Mouse (Mus musculus) stomach, postnatal 0 days (tissue): Measurements from ENCODE around the gene Zfp334. TPM values are rescaled to one million over a fixed set of nuclear protein-coding genes. Genes with fewer than 3 reads are reported as not detected.

Experiments used
- ATAC-seq: fragments of 200-750 bp; cut with Nextera tagmentation; 2 replicates; pipeline ENCODE4 v1.8.0; 2017; ENCODE audit not compliant: low FRiP score, low TSS enrichment
- DNase-seq: peaks from one replicate; pipeline ENCODE4 v3.0.0-alpha.2; 2016; ENCODE audit warnings: low spot score
- H3K27ac ChIP-seq: fragments of 300-500 bp; sonication (generic); replicated peaks from 2 replicates; pipeline ENCODE4 v1.5.1; 2014; ENCODE audit warnings: mild to moderate bottlenecking, control low read depth
- H3K27me3 ChIP-seq: fragments of 300-500 bp; sonication (generic); 2 replicates; pipeline ENCODE4 v1.6.1; 2014; ENCODE audit warnings: low read length; ENCODE audit not compliant: control insufficient read depth, insufficient read depth
- H3K36me3 ChIP-seq: fragments of 300-500 bp; sonication (generic); 2 replicates; pipeline ENCODE4 v1.6.1; 2014; ENCODE audit warnings: low read length, mixed read lengths; ENCODE audit not compliant: control insufficient read depth, insufficient read depth
- H3K4me1 ChIP-seq: fragments of 300-500 bp; sonication (generic); replicated peaks from 2 replicates; pipeline ENCODE4 v1.6.1; 2014; ENCODE audit warnings: antibody characterized with exemption; ENCODE audit not compliant: control insufficient read depth, insufficient read depth
- H3K4me2 ChIP-seq: fragments of 300-500 bp; sonication (generic); replicated peaks from 2 replicates; pipeline ENCODE4 v1.6.1; 2014; ENCODE audit warnings: low read depth, mild to moderate bottlenecking, control low read depth, moderate library complexity
- H3K4me3 ChIP-seq: fragments of 300-500 bp; sonication (generic); 2 replicates; pipeline ENCODE4 v1.5.1; 2014; ENCODE audit warnings: low read depth, low read length, control low read depth
- H3K9ac ChIP-seq: fragments of 300-500 bp; sonication (generic); 2 replicates; pipeline ENCODE4 v1.6.1; 2014; ENCODE audit warnings: mild to moderate bottlenecking, low read length, control low read depth, mixed read lengths
- H3K9me3 ChIP-seq: fragments of 300-500 bp; sonication (generic); 2 replicates; pipeline ENCODE4 v1.6.1; 2016; ENCODE audit warnings: low read length; ENCODE audit not compliant: control insufficient read depth
- CTCF ChIP-seq: IDR thresholded peaks from 2 replicates; pipeline ENCODE4 v1.5.1; 2016; ENCODE audit warnings: antibody characterized with exemption, low read depth, mild to moderate bottlenecking, moderate library complexity
- EP300 ChIP-seq: optimal IDR thresholded peaks from 2 replicates; pipeline ENCODE3; 2016; ENCODE audit warnings: antibody characterized with exemption
- WGBS: fragments of 180-500 bp; shearing (Covaris S2); extraction: QIAGEN DNeasy Blood & Tissue Kit; methylation state at CpG from one replicate; pipeline ENCODE4 v1.1.7; 2014; 5-methylcytosine and 5-hydroxymethylcytosine counted together
- polyA plus RNA-seq: library from polyadenylated mRNA; unstranded; fragments of >200 nt; fragmentation: Nextera tagmentation; extraction: Ambion mirVana; gene quantifications from 2 replicates; pipeline ENCODE4 v1.2.1, GENCODE M21; 2015

Gene Zfp334
- polyA plus RNA-seq, 1 experiment from 2014 or later = 1.2 TPM

- ATAC-seq (no peak), DNase-seq (peak; percentile 26)
- 25% methylated on average over 9 of the region's 9 CpGs for WGBS
- Histone ChIP-seq H3K9me3 (no peaks in the 10 kb centered on the region), H3K27ac (no peak overlapping the region), H3K4me2 (no peak overlapping the region), H3K4me3 (no peak overlapping the region), H3K4me1 (no peaks in the 10 kb centered on the region), H3K36me3 (no peaks in the 10 kb centered on the region), H3K9ac (no peak overlapping the region), H3K27me3 (no peaks in the 10 kb centered on the region)
- TF ChIP-seq EP300 (no peak), CTCF (no peak)
These were observed 16.9 kb upstream of the Zfp334 start for GRCm38 (mm10) chr2:165404951-165405350.

DNA sequence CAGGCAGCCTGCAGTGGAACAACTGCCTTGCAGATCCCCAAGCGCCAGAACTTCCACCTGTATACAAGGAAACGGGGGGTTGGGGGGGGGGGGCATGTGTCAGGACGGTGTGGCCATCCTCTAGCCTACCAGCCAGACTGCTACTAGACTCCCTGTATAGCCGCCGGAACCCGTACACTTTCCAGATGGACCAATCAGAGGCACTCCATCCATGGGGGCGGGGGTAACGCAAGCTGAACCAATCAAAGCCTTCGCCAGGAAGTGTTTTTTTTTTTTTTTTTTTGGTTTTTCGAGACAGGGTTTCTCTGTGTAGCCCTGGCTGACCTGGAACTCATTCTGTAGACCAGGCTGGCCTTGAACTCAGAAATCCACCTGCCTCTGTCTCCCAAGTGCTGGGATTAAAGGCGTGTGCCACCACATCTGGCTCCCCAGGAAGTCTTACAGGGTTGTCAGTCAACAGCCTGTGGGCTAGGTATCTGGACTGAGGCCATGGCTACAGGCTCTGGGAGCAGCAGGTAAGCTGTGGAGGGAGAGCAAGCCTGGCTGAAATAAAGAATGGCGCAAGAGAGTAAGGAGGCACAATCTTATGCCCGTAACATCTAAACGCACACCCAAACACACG lies 10.2 kb upstream of the Zfp334 start:
- Histone ChIP-seq H3K9me3 (no peaks in the 10 kb centered on the region), H3K4me3 (no peak overlapping the region), H3K27me3 (no peaks in the 10 kb centered on the region), H3K27ac (no peak overlapping the region), H3K4me1 (no peaks in the 10 kb centered on the region), H3K36me3 (no peaks in the 10 kb centered on the region), H3K9ac (no peak overlapping the region), H3K4me2 (no peak overlapping the region)
- DNase-seq (no peak), ATAC-seq (no peak)
- WGBS = 72% methylated on average over 15 of the region's 15 CpGs
- TF ChIP-seq EP300 = no peak
- no peak for TF ChIP-seq CTCF

DNA sequence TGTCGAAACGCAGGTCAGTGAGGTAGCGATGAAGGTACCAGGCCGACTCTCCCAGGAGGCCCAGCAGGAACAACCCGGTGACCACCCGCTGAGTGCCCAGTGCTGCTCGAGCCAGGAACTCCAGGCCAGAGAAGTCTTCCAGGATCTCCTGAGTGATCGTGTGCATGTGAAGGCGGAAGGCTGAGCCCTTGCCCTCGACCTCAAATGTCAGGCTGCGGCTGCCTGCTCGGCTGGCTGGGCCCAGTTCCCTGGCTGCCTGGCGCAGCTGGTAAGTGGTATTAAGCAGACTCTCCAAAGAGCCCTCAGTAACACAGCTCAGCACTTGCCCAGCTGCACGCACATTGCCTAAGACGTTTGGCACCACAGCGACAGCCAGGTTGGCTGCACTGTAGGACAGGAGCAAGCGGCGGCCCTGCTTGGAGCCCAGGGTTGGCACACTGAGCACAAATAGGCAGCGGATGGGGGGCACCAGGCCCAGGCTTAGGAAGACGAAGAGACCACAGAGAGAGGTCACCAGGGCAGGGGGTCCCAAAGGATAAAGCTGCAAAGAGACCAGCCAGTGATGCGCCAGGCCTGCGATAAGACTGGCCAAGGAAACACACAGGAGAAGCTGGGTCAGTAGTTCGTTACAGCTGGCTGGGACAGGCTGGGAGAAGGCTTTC lies 9.6 kb upstream of the Zfp334 start:
- DNase-seq (no peak), ATAC-seq (no peak)
- 71% methylated on average over 23 of the region's 23 CpGs for WGBS
- no peak overlapping the region for H3K27ac ChIP-seq
- no peaks in the 10 kb centered on the region for H3K9me3 ChIP-seq
- no peaks in the 10 kb centered on the region for H3K27me3 ChIP-seq
- no peak overlapping the region for H3K9ac ChIP-seq
- no peak overlapping the region for H3K4me3 ChIP-seq
- no peaks in the 10 kb centered on the region for H3K36me3 ChIP-seq
- H3K4me2 ChIP-seq = no peak overlapping the region
- H3K4me1 ChIP-seq = no peaks in the 10 kb centered on the region
- TF ChIP-seq CTCF (no peak), EP300 (no peak)

GRCm38 (mm10) chr2:165396831-165397501 lies 8.9 kb upstream of the Zfp334 start:
- H3K27me3 ChIP-seq = no peaks in the 10 kb centered on the region
- DNase-seq = no peak
- no peak overlapping the region for H3K27ac ChIP-seq
- WGBS = 46% methylated on average over 20 of the region's 20 CpGs
- H3K9ac ChIP-seq = no peak overlapping the region
- ATAC-seq = no peak
- no peaks in the 10 kb centered on the region for H3K4me1 ChIP-seq
- H3K4me3 ChIP-seq = no peak overlapping the region
- no peak overlapping the region for H3K4me2 ChIP-seq
- TF ChIP-seq CTCF (no peak), EP300 (no peak)
- H3K9me3 ChIP-seq = no peaks in the 10 kb centered on the region
- H3K36me3 ChIP-seq = no peaks in the 10 kb centered on the region

GRCm38 (mm10) chr2:165392156-165392555 lies 4.1 kb upstream of the Zfp334 start:
- ATAC-seq (no peak), DNase-seq (no peak)
- TF ChIP-seq EP300 (no peak), CTCF (no peak)
- Histone ChIP-seq H3K4me2 (no peak overlapping the region), H3K27me3 (no peaks in the 10 kb centered on the region), H3K4me3 (no peak overlapping the region), H3K4me1 (no peaks in the 10 kb centered on the region), H3K9me3 (no peaks in the 10 kb centered on the region), H3K36me3 (no peaks in the 10 kb centered on the region), H3K27ac (no peak overlapping the region), H3K9ac (no peak overlapping the region)
- 79% methylated on average over 4 of the region's 4 CpGs for WGBS

DNA sequence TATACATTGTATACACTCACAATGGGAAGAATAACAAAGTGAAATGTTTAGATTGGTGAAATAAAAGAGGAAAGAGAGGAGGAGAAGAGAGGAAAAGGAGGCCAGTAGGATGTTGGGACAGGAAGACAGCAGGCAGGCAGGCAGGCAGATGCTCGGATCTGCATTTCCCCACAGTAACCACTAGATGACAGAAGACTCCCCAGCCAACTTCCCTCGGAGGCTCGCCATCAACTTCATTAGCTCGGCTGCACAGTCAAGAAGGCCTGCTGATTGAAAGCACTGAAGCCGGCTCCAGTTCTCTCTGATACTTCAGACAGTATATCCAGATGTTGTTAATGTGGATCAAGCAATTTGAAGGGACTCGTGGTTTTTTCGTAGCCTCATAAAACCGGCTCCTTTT lies 3.5 kb upstream of the Zfp334 start:
- TF ChIP-seq EP300 (no peak), CTCF (peak; percentile 89)
- WGBS = 18% methylated on average over 8 of the region's 8 CpGs

More for the DNA sequence above, 3.5 kb upstream of the Zfp334 start:
- no peaks in the 10 kb centered on the region for H3K36me3 ChIP-seq
- no peak overlapping the region for H3K27ac ChIP-seq
- no peaks in the 10 kb centered on the region for H3K27me3 ChIP-seq
- no peaks in the 10 kb centered on the region for H3K4me1 ChIP-seq
- no peak overlapping the region for H3K4me3 ChIP-seq
- ATAC-seq (no peak), DNase-seq (peak; percentile 53)
- H3K4me2 ChIP-seq = no peak overlapping the region
- no peak overlapping the region for H3K9ac ChIP-seq
- no peaks in the 10 kb centered on the region for H3K9me3 ChIP-seq
